Mouse (Mus musculus): ENCODE measurements at regions not wholly inside any gene's neighbourhood (a gene's known extent, or its start where the extent isn't known, plus 50 kb on each side); places are given as distances from the start of the nearest gene placed in this dataset.

DNA sequence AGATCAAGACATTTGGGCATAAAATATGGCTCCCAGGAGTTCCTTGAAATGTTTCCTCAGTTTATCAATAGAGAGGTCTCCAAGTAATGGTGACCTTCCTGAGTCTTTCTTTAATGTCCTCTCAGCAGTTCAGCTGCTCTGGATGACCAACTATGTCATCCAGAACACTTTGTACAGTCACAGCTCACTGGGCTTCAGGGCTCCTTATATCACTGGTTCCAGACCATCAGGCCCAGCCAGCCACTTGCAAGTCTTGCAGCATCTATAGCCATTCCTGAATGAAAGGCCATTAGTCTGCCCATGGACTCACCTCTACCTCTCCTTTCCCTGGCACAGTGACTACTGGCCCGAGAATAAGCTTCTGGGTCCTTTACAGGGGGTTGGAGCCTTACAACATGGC is 437.8 kb upstream of the Meis1 start:
- DNase-seq (ENCODE audit: low read depth, low spot score) = no peak

DNA sequence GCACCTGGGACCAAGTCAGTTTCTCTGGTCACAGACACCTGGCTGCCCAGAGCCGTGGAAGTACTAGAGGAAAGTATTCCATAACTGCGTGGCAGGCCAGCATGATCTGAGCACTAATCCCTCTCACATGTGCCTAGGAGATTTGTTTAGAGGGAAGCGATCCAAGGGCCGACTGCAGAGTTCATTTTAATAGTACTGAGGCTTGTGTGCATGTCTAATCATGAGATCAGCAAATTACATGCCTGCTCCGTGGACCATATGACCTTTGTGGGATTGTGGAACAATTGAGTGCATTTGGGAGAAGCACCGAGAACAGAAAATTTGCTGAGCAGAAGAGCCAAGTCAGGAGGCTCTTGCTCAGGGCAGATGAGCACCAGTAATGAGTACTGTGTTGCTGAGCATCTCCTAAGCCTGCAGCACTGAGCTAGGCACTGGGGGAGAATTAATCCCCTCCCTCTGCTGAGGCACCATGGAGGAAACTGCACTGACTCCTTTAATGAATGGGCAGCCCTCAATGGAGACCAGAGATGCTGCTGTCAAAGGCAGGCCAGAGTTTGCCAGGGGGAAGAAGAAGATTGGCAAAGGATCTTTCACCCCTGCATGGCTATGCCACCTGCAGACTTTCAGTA is 445.1 kb upstream of the Meis1 start:
- DNase-seq (ENCODE audit: low read depth, low spot score) = no peak

DNA sequence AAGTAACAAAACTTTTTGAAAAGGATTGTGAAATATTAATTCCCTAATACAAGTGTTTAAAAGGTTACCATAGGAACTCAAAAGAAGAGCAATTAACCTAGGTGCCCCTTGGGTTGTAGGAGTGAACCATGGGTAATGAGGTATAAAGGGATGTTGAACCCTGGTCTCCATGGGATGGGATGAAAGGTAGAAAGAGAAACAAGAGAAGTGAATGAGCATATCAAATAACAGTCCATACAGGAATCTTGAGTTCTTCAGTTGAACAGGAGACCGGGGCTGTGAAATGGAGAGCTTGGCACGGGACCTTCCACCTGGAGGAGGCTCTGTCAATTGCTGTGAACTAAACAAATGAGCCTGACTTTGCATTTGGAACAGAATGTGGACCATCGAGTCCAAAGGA is 449.6 kb upstream of the Meis1 start:
- no peak for DNase-seq (ENCODE audit: low read depth, low spot score)

DNA sequence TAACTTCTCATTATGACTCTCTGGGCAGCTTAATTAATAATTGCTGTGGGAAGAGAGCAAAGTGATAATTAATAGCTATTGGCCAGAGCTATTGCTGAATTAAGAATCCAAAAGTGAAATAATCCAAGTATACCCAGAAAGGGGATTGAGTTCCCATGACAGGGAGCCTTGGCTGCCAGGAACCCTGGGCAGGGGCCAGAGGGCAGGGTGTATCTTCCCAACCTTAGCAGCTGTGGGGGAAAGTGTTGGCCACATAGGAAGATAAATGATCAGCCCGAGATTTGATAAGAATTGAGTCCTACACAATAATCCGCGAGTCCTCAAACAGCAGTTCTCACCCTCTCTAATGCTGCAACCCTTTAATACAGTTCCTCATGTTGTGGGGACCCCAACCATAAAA is 450.0 kb upstream of the Meis1 start:
- no peak for DNase-seq (ENCODE audit: low read depth, low spot score)

DNA sequence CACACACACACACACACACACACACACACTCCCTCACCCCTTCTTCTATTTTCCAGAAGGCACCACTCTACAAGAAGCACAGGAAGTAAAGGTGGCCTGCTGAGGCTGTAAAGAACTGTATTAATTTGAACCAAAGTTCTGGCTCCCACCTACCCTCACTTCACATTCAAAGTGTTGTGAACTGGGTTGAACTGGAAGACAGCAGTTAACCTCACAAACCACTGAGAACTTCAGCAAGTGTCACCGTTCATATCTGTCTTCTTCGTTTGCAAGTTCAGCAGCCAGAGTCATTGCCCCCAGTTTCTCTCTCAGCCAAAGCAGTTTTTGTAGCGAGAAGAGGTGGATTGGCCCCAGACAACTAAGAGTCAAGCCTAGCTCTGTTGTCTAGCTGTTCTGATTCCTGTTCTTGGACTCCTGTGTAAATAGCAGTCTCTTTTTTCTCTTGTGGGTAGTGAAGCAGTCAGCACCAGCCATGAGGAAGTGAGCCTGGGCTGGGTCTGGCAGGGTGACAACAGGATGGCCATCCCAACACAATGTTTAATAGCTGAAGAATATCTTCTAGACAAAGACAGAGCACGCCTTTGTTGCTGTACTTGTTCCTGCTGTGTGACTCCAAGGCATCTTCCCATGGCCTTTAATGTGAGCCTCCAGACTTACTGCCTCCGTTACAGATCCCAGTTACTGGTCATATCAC is 452.0 kb upstream of the Meis1 start:
- DNase-seq (ENCODE audit: low read depth, low spot score) = no peak

DNA sequence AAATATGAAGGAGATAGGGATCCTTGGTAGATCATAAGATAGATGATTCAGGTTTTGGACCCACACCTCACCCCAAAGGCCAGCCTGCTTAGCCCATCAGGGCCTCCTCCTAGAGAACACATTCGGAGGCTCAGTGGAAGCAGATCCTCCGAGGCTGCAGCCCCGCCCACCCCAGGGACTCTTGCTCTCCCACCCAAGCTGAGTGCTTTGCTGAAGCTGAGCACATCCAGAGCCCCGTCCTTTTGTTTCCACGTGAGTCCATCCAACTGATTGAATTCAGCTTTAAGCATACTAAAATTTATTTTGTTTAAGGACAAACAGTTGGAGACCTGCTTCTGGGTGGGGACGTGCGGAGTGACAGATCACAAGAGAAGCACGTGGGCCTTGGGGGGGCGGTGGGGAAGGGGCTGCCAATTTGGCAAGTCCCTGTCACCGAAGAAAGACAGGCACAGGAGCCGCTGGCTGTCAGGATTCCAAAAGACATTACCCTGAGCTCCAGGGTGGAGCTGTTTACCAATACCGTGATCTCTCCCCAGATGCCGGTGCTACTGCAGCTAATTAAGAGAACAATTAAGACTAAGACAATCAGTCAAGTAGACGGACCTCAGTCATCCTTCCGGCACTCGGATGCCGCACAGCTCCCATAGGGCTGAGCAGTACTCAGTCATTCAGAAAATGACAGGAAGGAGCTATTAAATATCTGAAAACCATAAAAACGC is 448.9 kb upstream of the Spred2 start:
- no peak for DNase-seq (ENCODE audit: low read depth, low spot score)

DNA sequence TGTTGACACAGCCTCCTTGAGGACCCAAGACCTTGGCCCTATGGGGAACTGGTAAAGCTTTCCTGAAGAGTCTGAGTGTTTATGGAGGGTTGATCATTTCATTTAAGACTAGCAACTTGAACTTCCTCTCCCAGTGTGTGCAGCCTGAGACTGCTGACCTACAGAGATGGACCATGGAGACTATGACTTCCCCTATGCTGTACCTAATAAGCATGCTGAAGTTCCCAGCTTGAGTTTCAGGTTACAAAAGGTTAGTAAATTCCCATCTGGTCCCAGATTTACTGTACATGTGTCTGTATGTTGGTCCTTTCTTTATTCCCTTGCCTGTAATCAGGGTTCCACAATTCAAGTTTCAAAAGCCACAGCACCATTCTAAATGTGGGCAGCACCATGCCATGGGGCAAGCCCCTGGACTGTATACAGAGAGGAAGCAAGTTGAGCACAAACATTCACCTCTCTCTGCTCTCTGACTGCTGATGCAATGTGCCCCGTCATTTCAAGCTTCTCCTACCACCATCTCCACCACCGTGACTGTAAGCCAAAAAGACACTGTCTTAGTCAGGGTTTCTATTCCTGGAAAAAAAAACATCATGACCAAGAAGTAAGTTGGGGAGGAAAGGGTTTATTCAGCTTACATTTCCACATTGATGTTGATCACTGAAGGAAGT is 431.0 kb upstream of the Spred2 start:
- DNase-seq (ENCODE audit: low read depth, low spot score) = no peak

DNA sequence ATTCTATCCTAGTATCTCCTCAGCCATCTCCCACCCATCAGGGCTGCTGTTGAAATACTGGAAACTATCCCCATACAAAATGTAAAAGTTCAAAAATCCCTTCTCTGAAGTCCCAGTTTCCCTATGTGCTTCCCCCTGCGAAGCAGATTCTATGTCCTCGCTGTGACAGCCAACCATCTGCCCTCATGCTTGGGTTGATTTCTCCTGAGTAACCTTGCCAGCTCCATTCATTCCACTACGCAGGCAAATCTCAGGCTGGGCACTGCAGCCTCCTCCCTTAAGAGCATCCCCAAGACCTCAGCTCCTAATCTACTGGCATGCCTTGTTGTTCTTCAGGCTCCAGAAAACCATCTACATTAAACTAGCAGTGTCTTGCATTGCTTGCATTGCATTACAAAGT is 402.5 kb upstream of the Spred2 start:
- no peak for DNase-seq (ENCODE audit: low read depth, low spot score)

DNA sequence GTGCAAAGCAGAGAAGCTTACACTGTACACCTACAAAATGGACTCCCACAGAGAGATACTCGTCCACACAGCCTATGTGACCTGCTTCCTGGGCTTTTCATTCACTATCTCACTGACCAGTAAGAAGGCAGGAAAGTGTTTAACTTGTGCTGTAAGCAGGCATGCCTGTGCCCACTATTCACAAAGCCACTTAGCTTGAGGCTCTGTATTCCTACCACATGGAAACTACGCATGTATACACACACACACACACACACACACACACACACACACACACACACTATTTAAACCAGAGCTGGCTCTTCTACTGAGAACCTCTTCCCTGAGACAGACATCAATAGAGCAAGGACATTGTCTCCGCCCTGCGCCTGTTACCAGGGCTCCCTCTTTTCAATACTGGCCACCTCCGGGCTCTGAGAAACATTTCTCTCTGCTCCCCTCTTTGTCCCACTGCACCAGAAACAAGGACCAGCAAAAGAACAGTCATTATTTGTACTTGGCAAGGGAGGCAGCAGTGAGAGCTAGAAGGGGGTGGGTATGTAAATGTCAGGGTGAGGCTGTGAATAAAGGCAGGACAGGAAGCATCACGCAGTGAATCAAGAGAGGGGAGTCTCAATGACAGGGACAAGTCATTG is 400.2 kb upstream of the Spred2 start:
- no peak for DNase-seq (ENCODE audit: low read depth, low spot score)

DNA sequence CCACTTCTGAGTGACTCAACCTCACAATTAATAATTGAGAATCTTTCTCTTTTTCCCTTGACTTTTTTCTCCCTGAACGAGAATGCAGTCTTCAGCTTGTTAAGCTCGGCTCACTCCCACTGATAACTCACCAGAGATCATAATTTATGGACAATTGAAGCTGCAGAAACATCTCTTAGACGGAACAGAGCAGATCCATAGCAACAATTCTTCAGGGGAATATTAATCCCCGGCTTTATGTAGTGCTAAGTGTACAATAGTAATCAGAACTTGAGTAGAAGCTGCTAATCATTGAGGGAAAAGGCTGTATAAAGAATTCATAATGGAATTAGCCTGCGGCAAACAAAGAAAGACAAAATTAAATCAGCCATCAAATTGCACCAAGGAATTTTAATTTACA is 395.0 kb upstream of the Spred2 start:
- no peak for DNase-seq (ENCODE audit: low read depth, low spot score)

DNA sequence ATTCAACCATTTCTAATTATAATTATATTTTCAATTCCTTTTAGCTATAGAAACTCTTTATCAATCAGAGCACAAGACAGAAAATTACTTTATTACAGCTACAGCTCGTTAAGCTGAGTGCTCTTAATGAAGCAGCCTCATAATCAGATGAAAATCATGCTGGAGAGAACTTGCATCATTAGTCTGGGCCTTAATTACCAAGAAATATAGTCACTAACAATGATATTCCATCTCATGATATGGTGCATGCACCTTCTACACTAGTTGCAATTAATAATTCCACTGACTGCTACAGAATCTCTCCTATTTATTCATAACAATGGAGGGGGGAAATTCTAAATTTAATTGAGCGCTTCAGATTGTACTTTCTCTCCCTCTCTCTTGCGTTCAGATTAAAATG is 393.5 kb upstream of the Spred2 start:
- DNase-seq (ENCODE audit: low read depth, low spot score) = no peak

DNA sequence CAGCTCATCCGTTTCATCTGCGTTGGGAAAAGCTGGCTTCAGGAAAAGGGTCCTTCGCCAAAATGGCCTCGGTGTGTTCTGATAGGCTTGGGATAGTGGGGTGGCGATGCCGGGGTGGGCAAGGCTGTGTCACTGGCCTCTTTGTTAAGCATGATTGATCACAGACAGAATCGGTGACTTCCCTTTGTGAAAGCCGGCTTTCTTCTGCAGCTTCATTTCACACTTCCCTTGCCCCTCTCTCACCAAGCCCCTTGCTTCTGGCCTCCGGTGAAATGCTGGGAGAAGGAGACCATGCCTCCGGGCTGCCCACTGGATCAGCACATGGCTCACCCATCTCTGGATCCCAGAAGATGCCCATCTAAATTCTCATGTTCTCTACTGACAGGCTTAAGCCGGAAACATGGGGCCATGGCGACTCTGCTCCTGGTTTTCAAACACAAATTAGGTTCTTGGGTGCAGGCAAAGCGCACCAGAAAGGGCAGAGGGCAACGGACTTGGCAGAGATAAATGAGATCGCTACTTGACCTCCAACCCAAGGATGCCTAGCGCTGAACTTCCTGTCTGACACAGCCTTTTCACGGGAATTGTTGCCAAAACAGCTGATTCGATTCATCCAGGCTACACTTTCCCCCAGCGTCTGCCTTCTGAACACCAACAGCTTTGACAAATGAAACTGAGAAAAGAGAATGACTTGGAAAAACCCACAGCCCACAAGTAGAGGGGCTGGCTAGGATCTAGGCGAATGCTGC is 392.7 kb upstream of the Spred2 start:
- no peak for DNase-seq (ENCODE audit: low read depth, low spot score)

DNA sequence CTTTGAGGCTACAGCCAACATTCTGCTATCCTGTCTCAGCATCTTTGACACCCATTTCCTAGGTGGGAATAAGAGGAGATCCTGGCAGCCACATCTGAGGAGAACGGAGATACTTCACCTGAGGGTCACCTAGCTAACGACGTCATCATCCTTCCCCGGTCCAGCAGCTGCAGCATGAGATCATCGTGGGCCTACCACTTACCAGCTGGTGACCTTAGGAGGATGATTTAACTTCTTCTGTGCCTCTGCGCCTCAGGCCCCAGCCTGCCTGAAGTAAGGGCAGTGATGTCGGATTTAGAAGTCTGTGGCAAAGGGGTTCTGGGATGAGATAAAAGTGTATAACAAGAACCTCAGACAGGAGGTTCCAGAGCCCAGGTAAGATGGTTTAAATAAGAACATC is 391.3 kb upstream of the Spred2 start:
- no peak for DNase-seq (ENCODE audit: low read depth, low spot score)

DNA sequence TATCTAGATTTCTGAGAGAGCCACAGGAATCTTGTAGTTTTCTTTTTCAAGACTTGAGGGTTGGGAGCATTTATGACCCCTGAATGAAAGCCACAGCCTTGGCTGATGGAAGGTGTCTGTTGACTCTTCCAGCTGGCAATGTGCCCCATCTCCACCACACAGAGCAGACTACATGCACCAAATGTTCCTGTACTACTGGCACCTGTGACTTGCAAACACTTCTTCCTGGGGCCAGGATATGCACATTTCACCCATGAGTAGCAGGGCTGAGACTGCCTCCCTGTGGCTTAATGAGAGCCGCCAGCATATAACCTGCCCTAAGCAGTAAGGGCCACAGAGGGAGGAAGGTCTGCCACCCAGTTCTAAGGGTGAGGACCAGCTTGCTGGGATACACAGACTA is 390.5 kb upstream of the Spred2 start:
- DNase-seq (ENCODE audit: low read depth, low spot score) = no peak

DNA sequence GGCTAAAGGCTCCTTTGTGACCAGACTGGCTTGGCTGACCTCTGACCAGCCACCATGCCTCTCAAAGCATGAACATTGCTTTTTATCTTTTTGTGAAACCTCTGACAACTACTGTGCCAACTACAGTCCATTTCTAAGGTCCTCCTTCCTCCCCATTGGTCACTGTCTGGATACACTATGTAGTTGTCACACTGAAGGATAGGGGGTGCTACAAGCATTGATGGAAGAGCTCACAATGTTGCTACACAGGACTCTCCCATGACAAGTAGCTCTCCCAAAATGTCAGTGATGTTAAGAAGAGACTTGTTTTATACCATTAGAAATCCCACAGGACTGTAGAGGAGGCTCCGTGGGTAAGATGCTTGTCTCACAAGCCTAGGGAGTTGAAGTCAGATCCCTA is 389.0 kb upstream of the Spred2 start:
- no peak for DNase-seq (ENCODE audit: low read depth, low spot score)

DNA sequence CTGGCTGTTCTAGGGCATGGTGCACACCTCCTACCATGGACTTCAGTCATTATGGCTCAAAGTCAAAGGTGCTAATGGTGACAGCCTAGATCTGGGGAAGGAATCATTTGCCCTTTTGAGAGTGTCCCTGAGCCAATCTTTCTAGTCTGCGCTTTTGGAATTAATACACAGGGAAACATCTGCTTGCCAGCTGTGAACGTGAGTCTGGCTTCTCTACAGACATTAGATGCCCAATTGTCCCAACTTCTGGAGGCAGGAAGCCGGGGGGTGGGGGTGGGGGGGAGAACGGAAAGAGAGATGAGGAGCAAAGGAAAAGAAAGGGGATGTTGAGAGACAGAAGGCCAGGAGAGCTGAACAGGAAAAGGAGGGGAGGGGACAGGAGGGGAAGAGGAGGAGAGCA is 377.9 kb upstream of the Spred2 start:
- DNase-seq (ENCODE audit: low read depth, low spot score) = peak; percentile 62

DNA sequence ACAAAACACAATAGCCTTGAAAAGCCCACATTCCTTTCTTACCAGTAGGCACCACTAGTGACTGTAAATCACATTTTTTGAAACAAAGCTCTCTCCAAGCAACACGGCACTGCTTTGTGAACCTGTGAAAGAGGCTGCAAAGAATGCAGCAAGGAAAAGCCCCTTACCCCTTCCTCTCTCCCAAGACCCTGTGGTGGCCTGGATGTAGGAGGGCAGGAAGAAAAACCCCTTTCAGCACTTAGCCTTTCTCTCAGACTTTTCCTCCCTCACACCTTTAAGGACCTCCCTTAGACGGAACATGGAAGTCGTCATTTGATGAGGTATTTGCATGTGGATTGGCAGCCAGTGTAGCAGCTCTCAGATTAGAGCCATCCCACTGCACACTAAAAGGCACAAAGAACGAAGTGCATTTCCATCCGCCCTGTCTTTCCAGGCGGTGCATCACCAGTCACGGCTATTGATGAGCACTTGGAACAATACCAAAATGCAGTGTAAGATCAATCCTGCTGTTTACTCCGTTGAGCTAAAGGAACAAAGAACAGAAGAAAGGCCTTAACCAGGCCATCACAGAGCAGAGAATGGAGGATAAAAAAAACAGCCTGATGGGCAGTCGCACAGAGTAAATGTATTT is 369.7 kb upstream of the Spred2 start:
- no peak for DNase-seq (ENCODE audit: low read depth, low spot score)

DNA sequence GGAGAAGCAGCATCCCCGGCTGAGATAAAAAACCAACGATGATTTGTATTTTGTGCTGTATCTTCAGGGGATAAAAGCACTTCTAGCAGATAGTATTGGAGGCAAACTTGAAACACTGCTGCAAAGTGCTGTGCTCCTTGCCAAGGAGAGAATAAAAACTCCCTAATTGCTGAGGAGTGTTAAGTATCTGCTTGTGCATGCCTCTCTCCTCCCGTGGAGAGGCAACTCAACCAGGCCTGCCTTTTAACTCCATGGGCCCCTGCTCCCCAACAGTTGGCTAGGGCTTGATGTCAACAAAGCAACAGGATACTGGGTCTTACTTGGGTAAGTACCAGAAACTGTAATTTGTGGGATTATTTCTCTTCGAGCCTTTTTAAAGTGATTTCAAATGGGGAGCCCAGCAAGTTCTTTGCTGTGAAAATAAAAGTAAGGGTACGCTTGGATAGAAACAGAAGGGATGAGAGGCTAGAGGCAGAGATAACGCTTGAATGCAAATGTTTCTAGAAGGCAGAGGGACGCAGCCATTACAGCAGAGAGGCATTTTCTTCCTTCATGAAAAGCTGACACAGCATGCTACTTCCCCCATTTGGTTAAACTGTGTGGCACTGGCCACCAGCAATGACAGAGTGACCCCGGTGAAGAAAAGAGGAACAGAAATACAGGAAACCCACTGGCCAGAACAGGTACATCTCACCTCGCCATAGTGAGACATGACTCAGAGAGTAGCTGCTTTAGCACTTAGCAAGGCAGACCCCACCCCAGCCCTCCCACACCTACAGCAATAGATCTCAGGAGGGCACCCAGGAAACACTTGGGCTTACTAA is 369.0 kb upstream of the Spred2 start:
- DNase-seq (ENCODE audit: low read depth, low spot score) = no peak

DNA sequence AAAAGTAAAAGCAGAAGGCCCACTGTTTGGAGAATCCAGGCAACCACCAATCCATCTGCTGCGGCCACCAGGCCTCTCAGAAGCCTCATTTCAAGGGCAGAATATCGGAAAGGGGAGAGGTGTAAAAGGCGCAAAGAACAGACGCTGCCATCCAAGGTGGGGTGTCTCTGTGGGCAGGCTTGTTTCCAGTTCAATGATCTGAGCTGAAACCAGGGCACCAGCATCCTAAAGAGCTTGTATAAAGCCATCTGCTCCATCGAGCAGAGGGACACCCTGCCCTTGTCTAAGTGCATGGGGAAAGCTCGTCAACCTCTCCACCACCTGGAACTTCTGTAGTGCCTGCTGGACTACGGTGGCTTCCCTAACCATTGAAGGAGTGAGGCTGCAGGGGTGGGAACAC is 363.7 kb upstream of the Spred2 start:
- no peak for DNase-seq (ENCODE audit: low read depth, low spot score)

DNA sequence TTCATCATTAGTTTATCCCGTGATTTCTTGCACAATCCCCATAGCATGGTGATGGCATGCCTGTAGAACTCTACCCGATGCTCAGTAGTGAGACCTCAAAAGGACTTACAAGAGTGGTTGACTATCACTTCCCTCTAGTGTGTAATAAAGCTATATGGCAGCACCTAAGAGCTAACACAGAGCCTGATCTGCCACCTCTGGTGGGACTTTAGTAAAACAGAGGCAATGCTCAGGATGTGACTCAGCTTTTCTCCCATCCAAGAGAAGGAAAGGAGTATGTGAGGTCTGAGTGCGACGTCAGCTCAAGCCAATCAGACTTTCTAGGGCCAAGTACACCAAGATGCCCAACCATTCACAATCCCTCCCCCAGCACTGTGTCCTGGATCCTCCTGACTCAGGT is 361.5 kb upstream of the Spred2 start:
- no peak for DNase-seq (ENCODE audit: low read depth, low spot score)
